Mouse (Mus musculus) inflammation-experienced regulatory T-cells, adult 6 months (primary cell): ENCODE results near the gene Rex1bd. TPM values are rescaled to one million over a fixed set of nuclear protein-coding genes. Genes with fewer than 3 reads are reported as not detected.

ENCODE experiments used
- ATAC-seq: one replicate; pipeline ENCODE4 v1.8.0; 2017
- polyA plus RNA-seq, 3 experiments: library from polyadenylated mRNA; unstranded; fragments of 100-300 nt; shearing (Covaris generic); gene quantifications; one replicate each; pipeline ENCODE4 v1.2.1; 2017

Gene Rex1bd
- polyA plus RNA-seq, 3 experiments from 2014 or later: 67.7 to 85.1 (median 84.4) TPM

DNA sequence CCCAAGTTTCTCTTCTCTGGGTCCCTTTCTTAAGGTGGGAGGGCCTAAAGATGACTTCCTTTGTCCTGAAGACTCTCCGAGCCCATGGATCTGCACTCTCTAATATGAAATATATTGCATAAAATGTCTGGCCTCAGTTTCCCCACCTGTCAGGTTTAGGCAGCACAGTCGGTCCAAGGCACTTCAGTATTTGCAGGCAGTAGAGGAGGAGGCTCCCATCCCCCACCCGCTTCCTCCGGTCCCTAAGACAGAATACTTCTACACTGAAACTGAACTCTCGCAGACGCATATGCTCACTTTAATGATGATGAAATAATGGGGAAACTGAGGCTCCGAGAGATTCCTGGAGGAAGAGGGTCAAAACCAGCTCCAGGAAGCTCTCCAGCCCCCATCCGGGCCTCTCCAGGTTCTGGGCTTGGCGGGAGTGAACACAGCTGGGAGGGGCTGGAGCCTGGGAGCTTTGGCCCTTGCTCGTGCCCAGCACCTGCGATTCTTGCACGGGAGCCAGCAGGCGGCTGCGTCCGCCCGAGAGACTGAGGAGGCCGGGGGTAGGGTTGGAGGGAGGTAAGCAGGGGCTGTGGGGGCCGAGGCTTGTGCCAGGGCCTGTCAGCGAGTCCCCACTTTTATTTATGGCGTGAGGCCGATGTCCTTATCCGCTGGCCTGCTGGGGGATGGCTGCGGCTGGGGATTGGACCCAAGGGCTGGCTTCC is 4.6 kb downstream of the Rex1bd start:
- no peak for ATAC-seq

GRCm38 (mm10) chr8:70500386-70501301 is 5.9 kb downstream of the Rex1bd start:
- no peak for ATAC-seq

DNA sequence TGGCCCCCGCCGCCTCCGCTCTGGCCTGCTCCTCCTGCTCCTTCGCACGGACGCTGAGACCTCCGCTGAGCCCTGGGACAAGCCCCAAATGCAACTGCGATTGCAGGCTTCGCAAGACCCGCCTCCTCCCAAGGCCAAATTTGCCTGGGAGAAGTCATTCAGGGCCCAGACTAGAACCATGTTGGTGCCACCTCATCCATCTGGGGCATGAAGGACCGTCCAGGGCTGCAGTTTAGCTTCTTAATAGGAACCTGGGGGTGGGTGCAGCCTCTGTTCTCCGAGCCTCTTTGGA is 10.8 kb downstream of the Rex1bd start:
- no peak for ATAC-seq

- ATAC-seq: no peak
These were observed 11.4 kb downstream of the Rex1bd start for GRCm38 (mm10) chr8:70495001-70495770.

GRCm38 (mm10) chr8:70494416-70494945 is 12.1 kb downstream of the Rex1bd start:
- no peak for ATAC-seq

- no peak for ATAC-seq
These were observed 12.7 kb downstream of the Rex1bd start for GRCm38 (mm10) chr8:70493692-70494415.

DNA sequence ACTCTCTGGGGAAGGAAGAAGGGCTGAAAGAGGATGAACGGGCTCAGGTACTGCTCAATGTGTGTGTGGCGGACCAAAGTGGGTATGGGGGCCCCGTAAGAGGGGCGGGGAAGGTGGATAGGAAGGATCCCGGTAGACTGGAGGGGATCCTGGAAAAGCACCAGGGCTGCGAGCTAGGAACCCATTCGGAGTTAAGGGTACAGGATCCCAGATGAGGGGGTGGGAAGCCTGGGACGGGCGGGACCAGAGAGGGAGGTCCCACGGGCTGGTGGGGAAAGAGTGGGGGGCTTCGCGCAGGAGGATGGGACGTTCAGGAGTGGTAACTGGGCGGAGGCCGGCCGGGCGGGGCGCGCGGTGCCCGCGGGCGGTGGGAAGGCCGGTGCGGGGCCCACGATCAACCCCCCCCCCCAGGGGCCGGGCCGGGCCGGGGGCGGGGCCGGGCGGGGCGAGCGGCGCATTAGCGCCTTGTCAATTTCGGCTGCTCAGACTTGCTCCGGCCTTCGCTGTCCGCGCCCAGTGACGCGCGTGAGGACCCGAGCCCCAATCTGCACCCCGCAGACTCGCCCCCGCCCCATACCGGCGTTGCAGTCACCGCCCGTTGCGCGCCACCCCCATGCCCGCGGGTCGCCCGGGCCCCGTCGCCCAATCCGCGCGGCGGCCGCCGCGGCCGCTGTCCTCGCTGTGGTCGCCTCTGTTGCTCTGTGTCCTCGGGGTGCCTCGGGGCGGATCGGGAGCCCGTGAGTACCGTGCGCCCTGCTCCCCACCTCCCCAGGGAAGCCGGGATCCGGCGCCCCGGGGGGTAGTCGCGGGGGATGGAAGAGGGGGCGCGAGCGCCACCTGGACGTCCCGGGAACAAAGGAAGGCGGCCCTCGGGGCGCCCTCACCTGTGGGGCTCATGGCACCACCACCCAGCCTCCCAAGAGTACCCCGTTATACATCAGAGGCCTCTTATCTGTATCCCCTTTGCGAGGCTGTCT is 13.6 kb downstream of the Rex1bd start, which contains the start of gene Crlf1:
Gene Crlf1 (plus strand): TSS at position 495 of the 977 bp plus-strand sequence.
- ATAC-seq: no peak

- no peak for ATAC-seq
These were observed 15.6 kb downstream of the Rex1bd start for GRCm38 (mm10) chr8:70490880-70491495.

DNA sequence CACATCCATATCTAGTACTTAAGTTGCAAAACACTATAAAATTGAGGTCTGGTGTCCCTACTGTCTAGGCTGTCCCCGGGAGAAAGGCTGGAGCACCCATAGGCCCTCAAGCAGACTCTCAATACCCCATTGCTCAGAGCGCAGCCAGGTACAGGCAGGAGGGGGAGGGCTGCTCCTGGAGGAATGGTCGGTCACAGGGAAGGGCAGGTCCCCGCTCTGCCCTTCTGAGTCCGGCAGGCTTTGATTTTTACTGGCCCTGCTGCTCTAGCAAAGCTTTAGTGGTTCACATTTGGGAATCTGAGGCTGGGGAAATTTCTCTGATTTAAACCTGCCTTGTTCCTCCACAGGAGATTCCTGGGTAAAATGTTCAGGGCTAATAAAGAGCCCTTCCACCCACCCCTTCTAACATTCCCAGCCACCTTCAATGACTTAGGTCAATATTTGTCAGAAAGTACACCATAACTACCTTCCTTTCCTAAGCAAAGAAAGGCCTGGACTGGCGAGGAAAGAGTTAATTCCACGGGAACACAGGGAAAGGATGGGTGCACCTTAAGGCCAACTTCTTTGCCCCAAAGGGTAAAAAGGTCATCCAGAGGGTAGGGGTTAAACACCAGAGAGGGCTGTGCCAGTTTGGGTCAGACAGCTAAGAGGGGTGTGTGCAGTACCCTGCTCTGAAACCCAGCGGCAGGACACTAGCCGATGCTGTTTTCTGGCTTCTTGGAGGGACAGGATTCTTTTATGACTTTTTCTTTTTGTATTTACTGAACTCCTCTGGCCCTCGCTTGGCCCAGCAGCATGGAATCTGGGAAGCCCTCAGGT is 16.3 kb downstream of the Rex1bd start:
- ATAC-seq: no peak

- no peak for ATAC-seq
These were observed 17.0 kb downstream of the Rex1bd start for GRCm38 (mm10) chr8:70489576-70489975.

GRCm38 (mm10) chr8:70488931-70489470 is 17.6 kb downstream of the Rex1bd start:
- no peak for ATAC-seq

GRCm38 (mm10) chr8:70487993-70488796 is 18.4 kb downstream of the Rex1bd start:
- ATAC-seq: no peak

DNA sequence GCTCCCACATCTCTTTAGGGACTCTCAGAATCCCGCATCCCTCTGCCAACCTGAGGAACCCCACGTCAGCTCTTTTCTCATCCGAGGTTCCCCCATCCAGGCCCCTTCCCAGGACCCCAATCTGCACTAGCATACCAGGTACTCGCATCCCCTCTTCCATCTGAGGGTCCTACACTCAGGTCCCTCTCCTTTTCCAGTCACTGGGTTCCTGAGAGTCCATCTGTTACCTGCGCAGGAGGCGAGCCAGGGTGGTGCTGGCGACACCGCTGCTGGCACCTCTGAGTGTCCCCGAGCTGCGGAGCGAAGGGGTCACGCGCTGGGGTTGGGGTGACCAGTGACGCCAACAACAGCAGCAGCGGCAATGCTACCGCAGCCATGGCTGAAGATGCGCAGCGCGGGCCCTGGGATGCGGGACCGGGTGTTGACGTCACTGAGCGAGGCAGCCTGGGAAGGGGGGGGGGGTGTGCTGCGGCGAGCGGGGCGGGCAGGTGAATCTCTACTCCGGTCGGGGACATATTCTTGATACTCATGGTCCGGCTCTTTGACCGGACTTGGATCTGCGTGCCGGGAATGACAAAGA is 19.5 kb downstream of the Rex1bd start, which contains the start of gene Tmem59l:
Gene Tmem59l (minus strand): TSS at position 418 of the 580 bp plus-strand sequence.
- no peak for ATAC-seq

DNA sequence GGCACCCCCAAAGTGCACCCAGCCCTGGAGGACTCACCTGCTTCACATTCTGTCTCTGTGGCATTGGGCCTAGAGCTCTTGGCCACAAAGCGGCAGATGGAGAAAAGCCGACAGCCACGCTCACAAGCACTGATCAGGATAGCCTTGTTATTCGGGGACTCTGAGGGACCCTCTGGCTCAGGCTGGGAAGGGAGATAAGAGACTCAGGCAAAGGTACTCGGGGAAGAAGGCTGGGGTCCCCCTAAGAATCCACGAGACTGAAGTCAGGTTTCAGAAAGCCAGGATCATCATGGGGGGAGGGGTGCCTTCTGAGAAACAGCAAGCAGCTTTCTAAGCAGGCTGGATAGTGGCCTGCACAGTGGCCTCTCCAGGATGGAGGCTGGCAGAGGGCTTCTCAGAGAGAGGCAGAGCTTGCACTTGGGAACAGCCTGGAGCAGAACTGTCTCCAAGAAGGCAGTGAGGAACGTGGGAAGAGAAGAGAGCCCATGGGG is 20.3 kb downstream of the Rex1bd start:
- ATAC-seq: no peak

DNA sequence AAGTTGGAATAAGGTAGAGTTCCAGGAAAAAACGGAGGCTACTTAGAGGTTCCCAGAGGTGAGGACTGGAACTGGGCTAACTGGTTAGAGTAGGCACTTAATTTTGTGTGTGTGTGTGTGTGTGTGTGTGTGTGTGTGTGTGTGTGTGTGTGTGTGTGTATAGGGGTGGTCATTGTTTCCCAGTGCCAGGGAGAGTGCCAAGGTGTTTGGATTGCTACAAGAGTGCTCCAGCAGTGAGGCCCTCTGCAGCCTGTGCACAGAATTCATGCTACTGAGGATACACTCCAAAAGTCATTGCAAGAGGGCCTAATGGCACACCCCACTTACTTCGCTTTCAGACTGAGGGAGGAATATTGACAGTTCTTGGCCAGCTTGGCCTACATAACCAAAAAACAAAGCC is 23.6 kb downstream of the Rex1bd start:
- no peak for ATAC-seq

GRCm38 (mm10) chr8:70481908-70482307 is 24.6 kb downstream of the Rex1bd start:
- no peak for ATAC-seq

- ATAC-seq: no peak
These were observed 29.1 kb downstream of the Rex1bd start for GRCm38 (mm10) chr8:70477269-70477982.
